Mouse (Mus musculus): ENCODE results near the gene Runx2. TPM values are rescaled to one million over a fixed set of nuclear protein-coding genes. Genes with fewer than 3 reads are reported as not detected.

Runx2 gene
- total RNA-seq, 2 experiments from 2014 or later, result 3.4 to 6.5 TPM

DNA sequence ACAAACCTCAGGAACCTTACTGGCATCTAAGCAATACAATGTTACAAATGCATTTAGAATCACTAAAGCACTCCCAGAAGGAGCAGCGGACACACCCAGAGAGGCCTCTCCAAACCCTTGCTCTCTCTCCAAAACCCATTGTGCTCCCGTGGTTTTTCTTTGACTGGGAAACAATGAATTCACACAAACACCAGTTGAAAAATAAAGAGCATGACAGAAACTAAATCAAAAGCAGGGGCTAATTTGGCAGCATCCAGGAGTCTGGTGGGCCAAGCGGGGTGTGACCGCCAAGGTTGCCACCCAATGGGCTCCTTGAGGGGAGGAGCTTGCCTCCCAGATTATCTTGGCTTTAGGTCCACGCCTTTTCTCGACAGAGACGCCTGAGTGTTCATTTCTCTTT, 341.9 kb downstream of the Runx2 start:
- DNase-seq, result no peak

- no peak for DNase-seq
Observed at GRCm38 (mm10) chr17:44463679-44464078, 350.9 kb downstream of the Runx2 start.

- no peak for DNase-seq
Observed at GRCm38 (mm10) chr17:44460156-44460555, 354.4 kb downstream of the Runx2 start.

GRCm38 (mm10) chr17:44459029-44459428, 355.6 kb downstream of the Runx2 start:
- no peak for DNase-seq

GRCm38 (mm10) chr17:44456696-44457095, 357.9 kb downstream of the Runx2 start:
- DNase-seq, result no peak

DNA sequence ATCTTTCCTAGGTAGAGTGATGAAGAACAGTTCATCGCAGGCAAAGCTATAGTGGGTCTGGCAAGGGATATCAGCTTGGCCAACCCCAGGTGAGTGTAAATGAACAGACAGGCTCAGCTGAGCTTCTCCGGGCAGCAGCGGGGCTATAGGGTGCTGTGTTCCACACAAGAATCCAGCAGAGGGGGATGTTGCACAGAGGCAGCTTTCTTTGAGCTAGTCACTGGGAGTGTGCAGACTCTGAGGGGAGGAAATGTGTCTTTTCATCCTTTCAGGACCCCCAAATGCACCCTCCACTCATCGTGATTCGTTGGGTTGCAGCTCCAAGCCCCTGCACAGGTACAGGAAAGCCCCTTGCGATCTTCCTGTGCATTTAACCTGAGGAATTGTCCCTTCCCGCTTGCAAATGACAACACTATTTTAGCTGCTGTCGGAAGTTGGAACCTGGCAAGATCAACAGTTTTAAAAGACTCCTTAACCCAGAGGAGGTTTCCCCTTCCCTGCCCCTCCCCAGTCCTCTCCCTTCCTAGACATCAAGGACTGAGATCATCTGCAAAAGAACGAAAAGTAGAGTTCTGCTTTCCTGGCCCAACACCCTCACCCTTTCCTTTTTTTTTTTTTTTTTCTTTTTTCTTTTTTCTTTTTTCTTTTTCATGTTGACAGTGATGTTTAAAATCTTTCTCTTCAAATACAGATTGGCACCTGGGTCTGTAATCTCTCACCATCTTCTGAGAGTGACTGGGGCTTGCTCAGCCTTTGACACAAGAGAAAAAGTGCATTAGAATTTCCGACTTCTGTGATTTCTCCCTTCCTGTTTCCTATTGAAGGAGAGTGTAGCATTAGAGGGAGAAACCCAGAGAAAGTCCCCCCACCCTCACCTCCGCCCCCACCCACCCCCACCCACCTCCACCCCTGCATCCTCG, 358.7 kb downstream of the Runx2 start:
- DNase-seq, result peak; percentile 79

GRCm38 (mm10) chr17:44449915-44450471, 364.6 kb downstream of the Runx2 start:
- no peak for DNase-seq

Other genes with a start within 250 kb of the Runx2 start
- 10 to 100 TPM; 18.7 to 24.6 TPM for gene Supt3, start 37.6 kb downstream of the Runx2 start, total RNA-seq (2021)